Mouse (Mus musculus): ENCODE data around the gene 3110070M22Rik. TPM values are rescaled to one million over a fixed set of nuclear protein-coding genes. Genes with fewer than 3 reads are reported as not detected.

The 3110070M22Rik gene
- 0.16 and 0.24 TPM in 2 replicates for polyA plus RNA-seq (2012; rRNA removed)

GRCm38 (mm10) chr13:119487880-119488580 is at the start of gene 3110070M22Rik, which contains the start of gene Tmem267:
3110070M22Rik (minus strand) TSS chr13:119488383.
Tmem267 (plus strand) TSS chr13:119488039.

GRCm38 (mm10) chr13:119462596-119463560 is 25.3 kb downstream of the 3110070M22Rik start, which contains the start of gene 4833420G17Rik:
4833420G17Rik (plus strand) TSS chr13:119462768.

Other genes starting within 250 kb of the 3110070M22Rik start
- 9.3 and 11.8 TPM in 2 replicates for gene Paip1, start 59.8 kb downstream of the 3110070M22Rik start, polyA plus RNA-seq (2012; rRNA removed)
- gene 4833420G17Rik, start 25.6 kb downstream of the 3110070M22Rik start, polyA plus RNA-seq (2012; rRNA removed): 19.2 and 25.4 TPM in 2 replicates
- gene Tmem267, start 344 bp downstream of the 3110070M22Rik start, polyA plus RNA-seq (2012; rRNA removed): 6.5 and 9.2 TPM in 2 replicates
- gene Ccl28, start 135.4 kb upstream of the 3110070M22Rik start, polyA plus RNA-seq (2012; rRNA removed): 0.11 and 0.20 TPM in 2 replicates
- gene Hmgcs1, start 202.0 kb upstream of the 3110070M22Rik start, polyA plus RNA-seq (2012; rRNA removed): 83.3 and 102 TPM in 2 replicates

All from liver, embryonic 14 days (tissue).